Mouse (Mus musculus): ENCODE measurements at regions not wholly inside any gene's neighbourhood (a gene's known extent, or its start where the extent isn't known, plus 50 kb on each side); places are given as distances from the start of the nearest gene placed in this dataset.

DNA sequence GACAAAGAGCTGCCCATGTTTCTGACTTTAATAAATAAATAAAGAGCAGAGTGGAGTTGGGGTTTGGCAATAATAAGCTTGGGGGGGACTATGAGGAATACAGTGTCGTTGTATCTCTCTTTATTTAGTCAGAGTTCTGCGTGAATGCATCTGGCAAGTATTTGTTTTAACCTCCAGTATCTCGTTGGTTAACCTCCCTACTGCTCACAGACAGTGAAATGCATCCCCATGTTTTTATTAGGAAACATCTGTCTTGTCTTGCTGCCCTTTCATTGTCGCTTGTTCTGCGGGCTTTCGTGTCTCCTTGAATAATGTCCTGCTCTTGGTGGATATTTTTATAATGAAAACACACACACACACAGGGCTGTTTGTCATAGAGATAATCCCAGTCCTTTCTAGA is 118.8 kb upstream of the Ccdc54 start:
- DNase-seq (ENCODE audit: low spot score in 2 of 2): no peak

DNA sequence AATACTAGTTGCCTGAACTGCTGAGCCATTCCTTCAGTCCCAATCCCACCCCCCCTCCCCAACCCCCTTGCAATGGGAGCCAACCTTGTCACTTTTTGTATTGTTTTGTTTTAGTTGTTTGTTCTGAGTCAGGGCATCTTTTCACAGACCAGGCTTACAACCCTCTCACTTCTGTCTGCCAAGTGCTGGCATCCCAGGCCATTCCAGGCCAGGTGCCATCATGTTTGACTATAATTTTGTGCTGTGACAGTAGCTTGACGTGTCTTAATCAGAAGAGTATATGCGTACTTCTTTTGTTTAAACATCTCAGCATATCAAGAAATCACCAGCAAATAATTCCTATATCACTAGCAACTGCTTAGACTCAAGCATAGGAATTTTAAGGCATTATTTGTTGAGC is 117.0 kb upstream of the Ccdc54 start:
- no peak for DNase-seq (ENCODE audit: low spot score in 2 of 2)

DNA sequence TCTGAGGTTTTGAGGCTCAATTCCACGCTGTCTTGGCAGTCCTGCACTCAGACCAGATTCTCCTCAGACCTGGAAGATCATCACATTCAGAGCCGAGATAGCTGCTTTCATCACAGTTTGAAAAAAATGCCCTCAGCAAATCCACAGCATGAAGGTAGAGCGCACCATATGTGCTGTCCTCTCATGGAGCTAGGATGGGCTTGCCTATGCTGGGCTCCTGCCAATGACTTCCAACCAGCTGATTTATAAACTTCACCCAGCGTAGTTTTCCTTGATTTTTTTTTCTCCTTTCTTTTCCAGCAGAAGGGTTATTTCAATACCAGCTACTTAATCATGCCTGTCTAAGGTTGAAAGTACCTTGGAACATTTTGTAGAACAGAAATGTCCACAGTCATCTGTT is 115.0 kb upstream of the Ccdc54 start:
- DNase-seq (ENCODE audit: low spot score in 2 of 2): no peak

DNA sequence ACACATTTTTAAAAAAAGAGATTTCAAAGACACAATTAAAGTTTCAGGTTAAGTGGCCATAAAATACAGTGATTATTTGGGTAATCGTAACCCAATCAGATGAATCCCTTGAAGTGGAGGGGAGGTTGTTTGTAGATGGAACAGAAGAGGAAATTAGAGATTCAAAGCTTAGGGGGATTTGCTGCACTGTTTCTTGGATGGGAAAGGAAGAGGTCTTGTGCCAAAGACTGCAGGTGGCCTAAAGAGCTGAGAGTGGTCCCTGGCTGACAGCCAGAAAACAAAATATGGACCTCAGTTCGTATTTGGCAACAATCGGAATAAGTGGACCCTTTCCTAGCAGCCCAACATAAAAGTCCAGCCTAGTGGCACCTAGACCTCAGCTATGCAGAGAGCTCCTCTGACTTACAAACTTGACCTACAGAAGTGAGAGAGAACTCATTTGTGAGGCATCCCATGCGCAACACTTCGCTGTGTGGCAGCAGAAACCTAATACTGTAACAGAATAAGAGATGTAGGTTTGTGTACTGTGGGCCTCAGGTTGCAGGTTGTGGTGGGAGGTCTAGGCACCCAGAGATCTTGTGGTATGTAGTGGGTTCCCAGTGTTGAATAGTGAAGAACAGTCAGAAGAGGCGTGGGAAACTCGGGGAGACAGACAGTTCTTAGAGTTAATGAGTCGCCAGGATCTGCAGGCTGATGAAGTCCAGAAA is 110.0 kb upstream of the Ccdc54 start:
- no peak for DNase-seq (ENCODE audit: low spot score in 2 of 2)

DNA sequence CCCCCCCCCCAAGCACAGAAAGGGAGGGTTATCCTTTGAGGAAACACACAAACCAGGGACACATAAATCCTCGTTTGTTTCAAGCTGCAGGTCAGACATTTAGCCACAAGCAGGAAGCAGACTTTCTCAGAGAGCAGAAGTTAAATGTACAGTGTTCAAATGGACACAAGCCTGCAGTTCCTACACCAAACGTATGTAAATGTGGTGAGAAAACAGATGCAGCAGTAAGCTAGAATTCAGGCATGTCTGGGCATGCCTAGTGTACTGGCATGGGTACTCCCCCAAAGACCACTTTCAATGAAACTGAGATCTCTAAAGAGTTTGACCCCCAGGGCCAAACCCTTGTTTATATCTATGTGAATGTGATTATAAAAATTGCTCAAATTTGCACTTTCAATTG is 109.2 kb upstream of the Ccdc54 start:
- no peak for DNase-seq (ENCODE audit: low spot score in 2 of 2)

DNA sequence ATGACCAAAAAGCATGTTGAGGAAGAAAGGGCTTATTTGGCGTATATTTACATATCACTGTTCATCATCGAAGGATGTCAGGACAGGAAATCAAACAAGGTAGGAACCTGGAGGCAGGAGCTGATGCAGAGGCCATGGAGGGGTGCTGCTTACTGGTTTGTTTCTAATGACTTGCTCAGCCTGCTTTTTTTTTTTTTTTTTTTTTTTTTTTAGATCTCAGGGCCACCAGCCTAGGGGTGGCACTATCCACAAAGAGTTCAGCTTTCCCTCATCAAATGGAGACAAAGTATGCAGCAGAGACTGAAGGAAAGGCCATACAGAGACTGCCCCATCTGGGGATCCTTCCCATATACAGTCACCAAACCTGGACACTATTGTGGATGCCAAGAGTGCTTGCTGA is 106.8 kb upstream of the Ccdc54 start:
- no peak for DNase-seq (ENCODE audit: low spot score in 2 of 2)

DNA sequence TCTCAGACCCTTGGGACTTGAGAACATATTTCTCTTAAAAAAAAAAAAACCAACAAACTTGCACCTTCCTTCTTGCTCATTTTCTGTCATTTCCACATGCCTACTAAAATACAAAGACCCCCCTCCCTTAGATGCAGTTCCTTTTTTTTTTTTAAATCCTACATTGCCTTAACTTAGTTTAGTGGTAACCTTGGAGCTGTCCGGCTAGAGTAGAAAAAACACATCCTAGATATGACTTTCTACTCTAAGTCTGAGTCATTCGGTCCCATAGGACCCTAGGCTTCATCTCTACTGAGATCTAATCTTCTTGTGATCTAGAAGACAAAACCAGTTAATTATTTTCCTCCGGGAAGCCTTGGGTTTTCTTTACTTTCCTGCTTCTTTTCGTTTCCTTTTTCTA is 105.1 kb upstream of the Ccdc54 start:
- DNase-seq (ENCODE audit: low spot score in 2 of 2): no peak

DNA sequence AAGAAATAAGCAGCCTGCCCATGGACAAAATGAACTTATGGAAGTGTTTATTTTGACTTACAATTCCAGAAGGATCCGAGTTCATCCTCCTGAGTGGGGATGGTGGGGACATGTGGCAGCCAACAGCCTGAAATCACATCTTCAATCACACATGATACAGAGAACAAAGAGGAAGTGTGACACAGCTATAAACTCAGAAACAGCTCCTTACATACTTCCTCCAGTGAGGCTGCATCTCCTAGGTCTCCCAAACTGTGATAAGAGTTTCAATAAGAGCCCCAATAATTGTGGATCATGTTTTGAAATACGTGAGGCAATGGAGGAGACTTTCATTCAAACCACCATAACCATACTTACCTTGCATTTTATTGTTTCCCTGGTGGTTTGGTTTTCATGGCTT is 103.1 kb upstream of the Ccdc54 start:
- no peak for DNase-seq (ENCODE audit: low spot score in 2 of 2)

DNA sequence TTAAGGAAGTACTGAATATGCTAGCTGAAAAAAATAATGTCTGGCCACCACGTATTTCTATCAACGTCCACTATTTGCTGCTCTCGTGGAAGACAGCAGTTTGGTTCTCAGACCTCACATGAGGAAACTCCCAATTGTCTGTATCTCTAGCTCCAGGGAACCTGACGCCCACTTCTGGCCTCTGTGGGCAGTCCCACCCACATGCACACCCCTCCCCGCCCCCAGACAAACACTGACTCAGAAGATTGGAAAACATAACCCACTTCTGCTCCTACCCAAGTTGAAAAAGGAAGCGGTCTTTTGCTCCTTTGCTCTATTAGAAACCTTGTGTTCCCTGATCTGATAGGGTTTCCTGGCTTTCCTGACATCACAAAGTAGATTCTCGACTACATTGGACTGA is 99.9 kb upstream of the Ccdc54 start:
- no peak for DNase-seq (ENCODE audit: low spot score in 2 of 2)

DNA sequence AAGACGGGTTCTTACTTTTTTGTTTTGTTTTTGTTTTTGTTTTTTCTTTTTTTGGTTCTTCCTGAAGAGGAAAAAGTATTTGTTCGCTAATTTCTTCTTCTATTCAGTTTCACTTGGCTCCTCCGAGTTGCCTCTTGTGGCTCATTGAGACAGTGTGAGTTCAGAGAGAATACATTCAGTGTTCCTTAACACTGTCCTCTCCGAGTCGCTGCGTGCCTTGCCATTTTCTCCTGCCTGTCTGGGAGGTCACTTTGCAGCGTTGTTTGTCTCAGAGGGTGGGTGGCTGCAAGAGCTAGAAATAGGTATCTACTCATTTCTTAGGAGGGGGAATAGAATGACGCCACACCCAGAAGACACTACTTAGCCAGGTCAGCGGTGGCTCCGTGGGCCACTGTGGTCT is 98.6 kb upstream of the Ccdc54 start:
- DNase-seq (ENCODE audit: low spot score in 2 of 2): no peak

DNA sequence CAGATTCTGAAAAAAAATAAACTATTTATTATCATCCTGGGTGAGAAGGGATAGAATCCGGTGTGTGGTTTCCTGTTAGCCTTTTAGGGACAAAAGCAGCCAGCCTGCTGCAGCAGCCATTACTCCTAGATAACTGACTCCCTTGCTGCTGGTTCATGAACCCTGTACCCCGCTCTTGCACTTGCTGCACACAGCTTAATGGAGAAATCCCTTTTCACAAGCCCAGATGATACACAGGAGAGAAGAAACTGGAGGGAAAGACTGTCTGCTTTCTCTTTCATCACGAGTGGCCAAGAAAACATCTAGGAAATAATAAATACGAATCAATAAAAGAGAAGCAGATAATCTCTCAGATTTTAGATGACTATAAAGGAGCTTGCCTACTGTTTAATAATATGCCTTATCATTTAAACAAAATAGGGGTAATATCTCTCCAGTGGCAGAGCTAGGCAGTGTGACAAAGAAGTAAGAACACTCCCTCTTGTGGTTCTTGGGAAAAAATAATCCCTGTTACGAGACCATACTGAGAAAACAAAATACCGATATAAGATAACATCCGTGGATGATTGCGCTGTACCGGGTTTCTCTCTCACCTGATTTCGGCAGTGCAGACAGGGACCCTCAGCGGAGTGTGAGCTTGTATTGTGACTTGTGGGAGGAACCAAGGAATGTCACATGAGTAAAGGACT is 98.0 kb upstream of the Ccdc54 start:
- no peak for DNase-seq (ENCODE audit: low spot score in 2 of 2)

DNA sequence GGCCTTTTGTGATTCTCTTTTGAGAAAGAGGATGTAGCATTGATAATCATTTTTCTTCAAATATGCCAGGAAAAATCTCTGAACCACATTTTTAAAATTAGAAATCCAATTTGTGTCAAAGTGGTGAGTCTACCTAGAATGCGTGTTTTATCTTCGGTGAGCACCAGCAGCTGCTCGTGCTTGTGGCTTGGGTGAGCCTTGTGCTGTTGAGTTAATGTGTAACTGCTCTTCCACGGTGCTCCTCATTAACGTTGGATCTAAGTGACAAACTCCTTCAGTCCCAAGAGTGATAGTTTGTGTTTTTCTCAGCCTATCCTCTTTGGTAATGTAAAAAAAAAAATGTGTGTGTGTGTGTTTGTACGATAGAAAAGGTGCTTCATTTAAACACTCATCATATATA is 88.7 kb upstream of the Ccdc54 start:
- no peak for DNase-seq (ENCODE audit: low spot score in 2 of 2)

DNA sequence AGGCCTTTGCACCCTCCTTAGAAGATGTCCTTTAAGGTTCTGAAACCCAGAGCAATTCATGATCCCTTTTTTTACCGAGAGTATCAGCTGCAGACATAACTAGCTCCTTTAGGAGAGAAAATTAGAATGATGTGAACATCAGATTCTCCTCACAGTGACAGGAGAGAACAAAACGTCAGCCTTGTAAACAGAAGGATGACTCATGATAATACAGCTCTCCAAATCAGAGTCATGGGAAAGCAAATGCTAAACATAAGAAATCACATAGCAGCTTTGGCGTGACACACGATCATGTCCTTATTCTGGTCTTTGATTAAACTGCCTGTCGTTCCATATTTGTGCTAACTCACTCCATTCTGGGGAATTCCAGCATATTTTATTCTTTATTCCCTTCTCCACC is 82.4 kb upstream of the Ccdc54 start:
- no peak for DNase-seq (ENCODE audit: low spot score in 2 of 2)

DNA sequence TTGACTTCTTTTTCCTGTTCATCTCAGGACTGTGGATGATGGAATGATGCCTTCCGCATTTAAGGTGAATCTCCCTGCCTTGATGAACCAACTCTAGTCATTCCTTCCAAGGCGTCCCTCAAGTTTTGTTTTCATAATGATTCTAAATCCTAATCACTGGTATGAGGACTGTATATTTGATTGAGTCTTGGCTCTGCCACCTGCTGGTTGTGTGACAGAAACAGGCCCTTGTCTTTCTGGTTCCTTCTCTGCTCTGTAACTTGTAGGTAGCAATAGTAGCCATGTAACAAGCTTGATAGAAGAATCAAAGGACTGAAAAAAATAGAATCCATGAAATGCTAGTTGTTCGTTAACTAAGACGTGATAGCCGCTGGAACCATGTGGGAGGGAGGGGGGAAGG is 81.8 kb upstream of the Ccdc54 start:
- DNase-seq (ENCODE audit: low spot score in 2 of 2): no peak

DNA sequence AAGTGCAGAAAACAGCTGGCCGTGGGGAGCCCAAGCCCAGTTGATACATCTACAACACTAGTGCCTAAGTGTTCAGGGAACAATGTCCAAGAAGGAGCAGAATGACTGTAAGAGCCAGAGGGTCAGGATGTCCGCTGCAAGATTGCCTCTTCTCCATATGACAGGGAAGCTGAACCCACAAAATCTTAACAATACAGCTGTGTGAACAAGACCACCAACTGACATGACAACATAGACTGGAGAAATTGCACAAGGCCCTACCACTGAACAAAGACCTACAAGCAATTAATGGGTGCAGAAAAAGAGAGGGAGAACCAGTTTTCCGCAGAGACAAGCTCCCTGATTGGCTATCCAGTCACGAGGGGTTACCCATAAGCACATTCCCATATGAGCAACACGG is 80.2 kb upstream of the Ccdc54 start:
- no peak for DNase-seq (ENCODE audit: low spot score in 2 of 2)

DNA sequence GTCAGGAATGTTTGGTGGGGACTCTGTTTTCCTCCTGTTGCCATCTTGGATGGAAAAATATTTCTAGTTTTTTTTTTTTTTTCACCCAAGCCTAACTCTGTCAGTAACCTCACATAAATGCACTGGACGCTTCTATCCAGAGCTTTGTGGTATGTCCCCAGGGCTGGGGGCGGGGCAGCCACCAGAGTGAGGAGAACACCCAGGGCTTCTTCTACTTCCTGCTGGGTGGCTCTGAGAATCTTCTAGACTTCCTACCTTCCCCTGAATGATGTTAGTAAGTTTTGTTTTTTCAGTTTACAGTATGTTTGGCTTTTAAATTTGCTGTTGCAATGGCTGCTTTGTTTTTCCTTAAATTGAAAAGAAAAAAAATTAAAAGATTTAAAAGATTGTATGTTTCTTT is 73.3 kb upstream of the Ccdc54 start:
- DNase-seq (ENCODE audit: low spot score in 2 of 2): peak in 1 of 2 experiments; percentile 22

Measured in spleen, postnatal 10 days (tissue).